Mouse (Mus musculus): Measurements from ENCODE around the gene Agpat4.

GRCm38 (mm10) chr17:12159187-12160060, 40.9 kb downstream of the Agpat4 start:
- TF ChIP-seq CTCF (IDR thresholded peaks at IDR 0.05) (no peak), EP300 (IDR thresholded peaks at IDR 0.05) (no peak)

All from lung, postnatal 0 days (tissue).